Mouse (Mus musculus) embryonic facial prominence, embryonic 12.5 days (tissue): Measurements from ENCODE around the gene Naa60. TPM values are rescaled to one million over a fixed set of nuclear protein-coding genes. Genes with fewer than 3 reads are reported as not detected.
"Not testable (repeated sequence)": the region's sequence is repeated elsewhere in the genome, so short reads cannot be mapped to it uniquely, and the experiment has no call there.

Experiments used
- ATAC-seq: fragments of 200-750 bp; cut with Nextera tagmentation; 2 replicates; pipeline ENCODE4 v1.8.0; 2017; ENCODE audit not compliant: insufficient number of reproducible peaks, insufficient read depth, low FRiP score, low TSS enrichment
- H3K27ac ChIP-seq: fragments of 300-500 bp; sonication (generic); 2 replicates; pipeline ENCODE4 v1.5.1; 2016; ENCODE audit warnings: mild to moderate bottlenecking
- H3K27me3 ChIP-seq: fragments of 300-500 bp; sonication (generic); 2 replicates; pipeline ENCODE4 v1.6.1; 2016; ENCODE audit warnings: mild to moderate bottlenecking, moderate library complexity
- H3K36me3 ChIP-seq: fragments of 300-500 bp; sonication (generic); 2 replicates; pipeline ENCODE4 v1.6.1; 2016; ENCODE audit warnings: mild to moderate bottlenecking
- H3K4me1 ChIP-seq: fragments of 300-500 bp; sonication (generic); 2 replicates; pipeline ENCODE4 v1.6.1; 2016
- H3K4me2 ChIP-seq: fragments of 300-500 bp; sonication (generic); replicated peaks from 2 replicates; pipeline ENCODE4 v1.6.1; 2016; ENCODE audit warnings: mild to moderate bottlenecking, moderate library complexity
- H3K4me3 ChIP-seq: fragments of 300-500 bp; sonication (generic); 2 replicates; pipeline ENCODE4 v1.5.1; 2016; ENCODE audit warnings: mild to moderate bottlenecking
- H3K9ac ChIP-seq: fragments of 300-500 bp; sonication (generic); 2 replicates; pipeline ENCODE4 v1.6.1; 2016; ENCODE audit warnings: mild to moderate bottlenecking, moderate library complexity
- H3K9me3 ChIP-seq: fragments of 300-500 bp; sonication (generic); 2 replicates; pipeline ENCODE4 v1.6.1; 2016; ENCODE audit warnings: mild to moderate bottlenecking, moderate library complexity
- WGBS: fragments of 180-500 bp; shearing (Covaris S2); methylation state at CpG from one replicate; pipeline ENCODE4 v1.1.7; 2016; 5-methylcytosine and 5-hydroxymethylcytosine counted together
- polyA plus RNA-seq: library from polyadenylated mRNA; unstranded; fragments of >200 nt; fragmentation: Nextera tagmentation; extraction: Ambion mirVana; gene quantifications from 2 replicates; pipeline ENCODE4 v1.2.1, GENCODE M21; 2016

Naa60 gene
- polyA plus RNA-seq, 1 experiment from 2014 or later = 58.3 TPM

DNA sequence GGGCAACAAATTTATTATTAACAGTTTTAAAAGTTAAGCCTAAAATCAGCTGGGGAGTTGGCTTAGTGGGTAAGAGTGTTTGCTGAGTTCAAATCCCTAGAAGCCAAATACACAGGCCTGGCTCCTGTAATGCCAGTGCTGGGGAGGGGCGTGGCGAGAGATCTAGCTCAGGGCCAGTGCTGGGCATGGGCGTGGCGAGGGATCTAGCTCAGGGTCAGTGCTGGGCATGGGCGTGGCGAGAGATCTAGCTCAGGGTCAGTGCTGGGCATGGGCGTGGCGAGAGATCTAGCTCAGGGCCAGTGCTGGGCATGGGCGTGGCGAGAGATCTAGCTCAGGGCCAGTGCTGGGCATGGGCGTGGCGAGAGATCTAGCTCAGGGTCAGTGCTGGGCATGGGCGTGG lies 20.9 kb upstream of the Naa60 start:
- WGBS = 85% methylated on average over 13 of the region's 13 CpGs
- H3K27ac ChIP-seq = not testable (repeated sequence)

DNA sequence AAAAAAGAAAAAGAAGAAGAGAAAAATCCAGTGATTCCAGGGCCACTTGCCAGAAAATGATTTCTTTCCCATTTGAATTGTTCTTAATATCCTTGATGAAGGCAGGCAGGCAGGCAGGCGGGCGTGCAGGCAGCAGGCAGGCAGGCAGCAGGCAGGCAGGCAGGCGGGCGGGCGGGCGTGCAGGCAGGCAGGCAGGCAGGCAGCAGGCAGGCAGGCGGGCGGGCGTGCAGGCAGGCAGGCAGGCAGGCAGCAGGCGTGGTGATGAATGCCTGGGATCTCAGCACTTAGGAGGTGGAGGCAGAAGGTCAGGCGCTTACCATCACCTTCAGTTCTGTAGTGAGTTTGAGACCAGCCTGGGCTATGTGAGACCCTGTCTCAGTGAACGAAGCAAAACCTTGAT lies 19.6 kb upstream of the Naa60 start:
- WGBS = 19% methylated on average over 12 of the region's 12 CpGs
- Histone ChIP-seq H3K9me3 (no peaks in the 10 kb centered on the region), H3K27me3 (no peaks in the 10 kb centered on the region), H3K9ac (no peak overlapping the region), H3K4me1 (peaks cover 5% of the 10 kb centered on the region), H3K36me3 (no peaks in the 10 kb centered on the region), H3K4me2 (no peak overlapping the region), H3K27ac (no peak overlapping the region), H3K4me3 (no peak overlapping the region)
- no peak for ATAC-seq

More for the DNA sequence above, 20.9 kb upstream of the Naa60 start:
- not testable (repeated sequence) for H3K36me3 ChIP-seq, ATAC-seq, H3K9ac ChIP-seq, H3K4me2 ChIP-seq, H3K27me3 ChIP-seq, H3K4me1 ChIP-seq, H3K4me3 ChIP-seq, H3K9me3 ChIP-seq

DNA sequence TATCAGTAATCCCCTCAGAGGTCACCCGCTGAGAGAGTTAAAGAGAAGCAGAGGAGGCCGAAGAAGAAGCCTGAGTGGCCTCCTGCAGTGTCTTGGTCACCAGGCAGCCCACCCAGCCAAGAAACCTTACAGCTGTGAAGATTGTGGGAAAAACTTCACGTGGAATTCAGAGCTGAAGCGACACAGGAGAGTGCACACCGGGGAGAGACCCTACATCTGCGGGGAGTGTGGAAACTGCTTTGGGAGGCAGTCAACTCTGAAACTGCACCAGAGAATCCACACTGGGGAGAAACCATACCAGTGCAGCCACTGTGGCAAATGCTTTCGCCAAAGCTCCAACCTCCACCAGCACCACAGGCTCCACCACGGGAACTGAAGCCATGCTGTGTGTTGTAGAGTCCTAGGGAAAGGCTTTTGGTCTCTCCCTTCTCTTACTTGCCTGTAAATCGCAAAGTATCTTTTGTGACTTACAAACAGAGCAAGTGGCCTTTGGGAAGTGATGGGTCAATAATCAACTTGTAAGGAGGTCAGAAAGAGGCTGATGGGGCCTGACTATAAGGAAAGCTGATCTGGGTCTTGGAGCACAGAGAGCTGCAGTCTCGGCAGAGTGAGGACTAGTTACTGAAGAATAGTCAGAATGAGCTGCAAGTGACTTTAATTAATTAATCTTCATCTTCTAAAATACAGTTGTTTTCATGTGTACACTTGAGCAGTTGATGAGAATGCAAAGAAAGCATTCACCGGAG lies 17.6 kb upstream of the Naa60 start:
- Histone ChIP-seq H3K36me3 (no peaks in the 10 kb centered on the region), H3K4me2 (no peak overlapping the region), H3K4me3 (no peak overlapping the region), H3K27me3 (no peaks in the 10 kb centered on the region), H3K4me1 (no peaks in the 10 kb centered on the region), H3K9ac (no peak overlapping the region), H3K27ac (no peak overlapping the region), H3K9me3 (no peaks in the 10 kb centered on the region)
- no peak for ATAC-seq
- 63% methylated on average over 11 of the region's 11 CpGs for WGBS

DNA sequence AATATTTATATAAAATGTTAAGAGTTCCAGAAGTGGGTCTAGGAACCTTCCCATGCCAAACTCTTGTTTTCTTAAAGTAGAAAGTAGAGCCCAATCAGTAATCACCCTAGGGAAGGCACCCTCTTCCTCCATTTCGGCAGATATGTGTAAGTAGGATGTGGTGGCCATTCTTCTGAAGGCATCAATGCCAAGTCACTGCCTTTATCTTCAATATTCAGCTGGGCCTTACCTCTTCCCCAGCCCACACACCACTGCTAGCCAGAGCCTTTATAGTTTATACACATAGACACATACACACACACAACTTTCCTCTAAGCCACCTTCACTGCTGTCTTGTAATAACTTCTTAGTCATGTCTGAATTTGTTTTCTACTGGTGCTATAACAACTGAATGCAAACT lies 16.4 kb upstream of the Naa60 start:
- H3K4me2 ChIP-seq = no peak overlapping the region

DNA sequence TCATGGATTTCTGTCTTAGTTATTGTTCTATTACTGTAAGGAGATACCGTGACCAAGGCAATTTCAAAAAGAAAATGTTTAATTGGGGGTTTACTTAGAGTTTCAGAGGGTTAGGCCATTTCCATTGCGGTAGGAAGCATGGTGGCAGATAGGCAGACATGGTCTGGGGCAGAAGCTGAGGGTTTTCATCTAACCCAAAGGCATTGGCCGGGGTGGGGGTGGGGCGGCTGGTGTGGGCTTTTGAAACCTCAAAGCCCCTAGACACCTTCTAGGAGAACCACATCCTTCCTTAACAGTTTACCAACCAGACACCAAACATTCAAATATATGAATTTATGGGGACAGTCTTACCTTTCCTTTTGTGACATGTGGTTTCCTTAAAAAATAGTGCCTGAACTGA lies 12.9 kb upstream of the Naa60 start:
- ATAC-seq = no peak
- Histone ChIP-seq H3K27ac (no peak overlapping the region), H3K27me3 (no peaks in the 10 kb centered on the region), H3K9ac (no peak overlapping the region), H3K4me3 (no peak overlapping the region), H3K4me2 (no peak overlapping the region), H3K9me3 (no peaks in the 10 kb centered on the region), H3K36me3 (peaks cover 16% of the 10 kb centered on the region), H3K4me1 (no peaks in the 10 kb centered on the region)
- WGBS = 90% methylated on average over 4 of the region's 4 CpGs

More for the DNA sequence above, 16.4 kb upstream of the Naa60 start:
- Histone ChIP-seq H3K27ac (no peak overlapping the region), H3K9ac (no peak overlapping the region), H3K4me1 (no peaks in the 10 kb centered on the region), H3K9me3 (no peaks in the 10 kb centered on the region), H3K27me3 (no peaks in the 10 kb centered on the region), H3K4me3 (no peak overlapping the region), H3K36me3 (0 out of 2 replicates have a peak, but pooled peaks cover 4% of the 10 kb centered on the region)
- ATAC-seq = no peak
- WGBS = 79% methylated on average over 1 of the region's 1 CpGs

DNA sequence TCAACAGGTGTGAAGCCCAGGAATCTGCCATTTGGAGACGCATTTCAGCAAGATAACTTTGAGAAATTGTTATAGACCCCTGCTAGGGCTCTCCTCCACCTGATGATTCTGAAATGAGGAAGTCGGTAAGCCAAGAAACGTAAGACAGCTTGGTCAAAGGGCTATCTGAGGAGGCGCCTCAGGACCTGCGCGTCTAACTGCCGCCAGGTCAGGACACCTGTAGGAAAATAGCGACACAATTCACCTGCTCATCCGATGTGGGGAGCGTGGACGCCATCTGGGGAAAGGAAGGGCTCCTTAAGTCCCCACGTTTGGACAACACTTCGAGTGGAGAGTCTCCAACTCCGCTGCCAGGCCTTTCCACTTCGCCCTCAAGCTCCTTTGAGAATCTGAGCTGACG lies 360 bp upstream of the Naa60 start:
- peaks cover 13% of the 10 kb centered on the region; the same call in 1 of the 2 replicates for H3K36me3 ChIP-seq
- WGBS = 2% methylated on average over 16 of the region's 16 CpGs
- H3K4me3 ChIP-seq = peak overlapping the region; percentile 53
- H3K27me3 ChIP-seq = no peaks in the 10 kb centered on the region
- H3K27ac ChIP-seq = no peak overlapping the region
- H3K4me1 ChIP-seq = 0 out of 2 replicates have a peak, but pooled peaks cover 6% of the 10 kb centered on the region
- peak overlapping the region; percentile 53 for H3K9ac ChIP-seq
- H3K4me2 ChIP-seq = peak overlapping the region; percentile 78
- peak; percentile 8; the same call in 1 of the 2 replicates for ATAC-seq
- H3K9me3 ChIP-seq = no peaks in the 10 kb centered on the region

DNA sequence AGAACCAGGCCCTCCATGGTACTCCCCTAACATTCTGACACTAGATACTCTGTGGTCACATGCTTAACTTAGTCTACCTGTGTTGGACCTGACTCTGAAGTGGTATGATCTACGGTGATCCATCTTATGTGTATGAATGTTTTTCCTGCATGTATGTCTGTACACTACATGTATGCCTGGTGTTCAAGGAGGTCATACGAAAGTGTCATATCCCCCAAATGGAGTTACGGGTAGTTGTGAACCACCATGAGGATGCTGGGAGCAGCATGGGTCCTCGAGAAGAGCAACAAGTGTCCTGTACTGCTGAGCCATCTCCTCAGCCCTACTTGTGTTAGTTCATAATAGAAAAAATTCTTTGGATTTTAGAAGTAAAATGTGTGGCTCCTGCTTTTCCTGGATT lies 4.2 kb downstream of the Naa60 start:
- 0 out of 2 replicates have a peak, but pooled peaks cover 6% of the 10 kb centered on the region for H3K4me1 ChIP-seq
- no peak overlapping the region for H3K4me2 ChIP-seq
- H3K9me3 ChIP-seq = no peaks in the 10 kb centered on the region
- ATAC-seq = no peak
- H3K4me3 ChIP-seq = no peak overlapping the region
- H3K27me3 ChIP-seq = no peaks in the 10 kb centered on the region
- no peak overlapping the region for H3K27ac ChIP-seq
- no peak overlapping the region for H3K9ac ChIP-seq
- H3K36me3 ChIP-seq = peaks cover 6% of the 10 kb centered on the region; the same call in 1 of the 2 replicates
- WGBS = 94% methylated on average over 4 of the region's 4 CpGs

DNA sequence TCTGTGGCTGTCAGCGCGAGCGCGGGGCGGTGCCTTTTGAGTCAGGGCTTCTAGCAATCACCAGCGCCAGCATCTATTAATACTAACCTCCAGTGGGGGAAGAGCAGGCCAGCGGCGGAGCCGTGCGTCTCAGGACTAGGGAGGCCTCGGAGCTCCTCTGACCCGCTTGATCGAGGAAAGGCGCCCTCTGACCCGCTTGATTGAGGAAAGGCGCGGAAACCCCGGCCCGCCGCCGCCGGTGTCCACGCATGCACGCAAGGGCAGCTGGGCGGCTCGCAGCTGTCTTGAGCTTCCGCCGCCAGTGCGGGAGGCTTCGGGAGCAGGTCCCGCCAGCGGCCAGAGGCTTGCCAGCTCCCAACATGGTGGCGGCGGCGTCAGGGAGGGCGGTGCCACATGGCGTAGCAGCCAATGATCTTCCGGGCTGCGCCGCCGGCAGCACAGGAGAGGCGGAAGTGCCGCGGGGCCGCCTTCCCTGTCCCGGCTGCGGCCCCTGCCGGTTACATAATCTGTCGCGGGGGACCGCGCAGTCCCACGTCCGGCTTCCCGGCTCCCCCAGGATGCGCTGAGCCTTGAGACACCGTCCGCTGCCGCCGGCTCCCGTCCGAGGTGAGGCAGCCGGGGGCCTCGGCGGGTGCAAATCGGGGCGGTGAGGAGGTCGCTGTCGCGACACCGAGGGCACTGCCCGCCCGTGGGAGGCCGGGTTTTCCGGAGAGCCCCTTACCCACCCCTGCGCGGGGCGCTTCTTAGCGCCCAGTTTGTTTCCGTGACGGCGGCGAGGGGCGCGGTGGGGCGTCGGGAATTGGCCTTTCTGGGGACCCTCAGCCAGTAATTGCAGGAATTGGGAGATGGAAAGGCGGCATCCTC lies 12.3 kb downstream of the Naa60 start, which contains the start of the genes Zfp597 and Gm20695:
Gene Zfp597, minus strand, starts transcription at position 361 of the 864 bp plus-strand sequence.
Gene Gm20695, plus strand, starts transcription at position 448 of the 864 bp plus-strand sequence.
- Histone ChIP-seq H3K4me1 (peaks cover 12% of the 10 kb centered on the region), H3K4me3 (peak within 1 kb of the TSS; percentile 87), H3K27me3 (no peaks in the 10 kb centered on the region), H3K27ac (peak within 1 kb of the TSS; percentile 90), H3K9me3 (no peaks in the 10 kb centered on the region), H3K9ac (peak within 1 kb of the TSS; percentile 82), H3K36me3 (peaks cover 4% of the 10 kb centered on the region; the same call in 1 of the 2 replicates), H3K4me2 (peak within 1 kb of the TSS; percentile 62)
- peak; percentile 97 for ATAC-seq
- WGBS = 1% methylated on average over 87 of the region's 88 CpGs

DNA sequence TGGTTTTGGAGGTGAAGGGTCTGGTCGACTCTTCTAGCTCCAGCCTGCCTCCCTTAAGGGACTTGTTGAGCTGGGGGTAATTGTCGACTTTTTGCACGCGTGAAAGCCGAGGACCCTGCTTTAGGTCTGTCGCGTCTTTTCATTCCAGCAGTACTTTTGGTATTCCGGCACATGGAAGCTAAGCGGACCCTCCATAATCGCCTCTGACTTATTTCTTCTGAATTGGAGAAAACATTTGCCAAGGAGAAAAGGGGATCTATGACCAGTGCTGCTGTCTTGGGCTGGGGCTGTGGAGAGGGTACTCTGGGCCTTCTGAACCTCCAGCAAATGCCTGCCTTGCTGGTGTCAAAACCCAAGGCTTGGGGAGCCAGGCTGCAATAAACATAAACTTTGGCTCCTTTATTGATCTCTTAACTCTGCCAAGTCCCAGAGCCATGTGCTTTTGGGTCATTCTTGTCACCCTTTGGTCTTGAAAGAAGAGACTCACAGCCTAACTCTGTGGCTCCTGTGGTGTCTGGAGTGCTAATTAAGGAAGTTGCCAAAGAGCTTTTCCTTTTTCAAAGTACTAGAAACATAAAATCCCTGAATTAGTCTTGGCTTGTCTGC lies 13.0 kb downstream of the Naa60 start:
- H3K36me3 ChIP-seq = peaks cover 2% of the 10 kb centered on the region; the same call in 1 of the 2 replicates
- H3K4me1 ChIP-seq = peaks cover 12% of the 10 kb centered on the region
- H3K9ac ChIP-seq = peak overlapping the region; percentile 82
- no peaks in the 10 kb centered on the region for H3K27me3 ChIP-seq
- H3K27ac ChIP-seq = peak overlapping the region; percentile 90; the same call in 1 of the 2 replicates
- WGBS = 7% methylated on average over 10 of the region's 10 CpGs
- H3K4me2 ChIP-seq = peak overlapping the region; percentile 62
- 0 out of 2 replicates have a peak, but pooled peaks have one; percentile 12 for ATAC-seq
- peak overlapping the region; percentile 87 for H3K4me3 ChIP-seq
- H3K9me3 ChIP-seq = no peaks in the 10 kb centered on the region

DNA sequence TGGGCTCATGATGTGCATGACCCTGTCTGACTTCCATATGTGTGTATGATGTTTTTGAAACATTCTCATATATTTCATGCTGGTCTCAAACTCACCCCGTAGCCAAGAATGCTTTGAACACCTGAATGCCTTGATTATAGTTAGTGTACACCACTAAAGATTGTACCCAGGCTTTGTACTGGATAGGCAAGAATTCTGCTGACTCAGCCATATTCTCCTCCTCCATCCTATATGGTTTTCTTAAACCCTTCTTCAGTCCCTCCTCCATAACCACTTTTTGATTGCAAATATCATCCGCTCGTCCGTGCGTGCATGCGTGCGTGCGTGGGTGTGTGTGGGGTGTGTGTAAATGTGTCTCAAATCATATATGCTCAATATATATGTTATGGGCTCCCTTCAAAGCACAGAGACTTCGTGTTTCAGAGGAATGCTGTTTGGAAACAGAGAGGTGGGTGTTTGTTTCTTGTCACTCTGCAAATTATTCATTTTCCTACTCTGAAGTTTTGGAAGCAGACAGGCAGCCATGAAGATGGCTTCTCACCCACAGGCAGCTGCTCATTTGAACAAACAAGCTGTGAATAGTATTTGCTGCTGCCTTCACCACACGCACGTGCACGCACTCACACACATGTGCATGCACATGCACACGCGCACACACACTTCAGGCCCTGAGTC lies 19.6 kb downstream of the Naa60 start:
- H3K27me3 ChIP-seq = no peaks in the 10 kb centered on the region
- H3K9ac ChIP-seq = no peak overlapping the region
- WGBS = 92% methylated on average over 14 of the region's 14 CpGs
- ATAC-seq = no peak
- H3K4me3 ChIP-seq = no peak overlapping the region
- peaks cover 8% of the 10 kb centered on the region for H3K36me3 ChIP-seq
- no peak overlapping the region for H3K27ac ChIP-seq
- H3K9me3 ChIP-seq = no peaks in the 10 kb centered on the region
- H3K4me1 ChIP-seq = no peaks in the 10 kb centered on the region
- no peak overlapping the region for H3K4me2 ChIP-seq

DNA sequence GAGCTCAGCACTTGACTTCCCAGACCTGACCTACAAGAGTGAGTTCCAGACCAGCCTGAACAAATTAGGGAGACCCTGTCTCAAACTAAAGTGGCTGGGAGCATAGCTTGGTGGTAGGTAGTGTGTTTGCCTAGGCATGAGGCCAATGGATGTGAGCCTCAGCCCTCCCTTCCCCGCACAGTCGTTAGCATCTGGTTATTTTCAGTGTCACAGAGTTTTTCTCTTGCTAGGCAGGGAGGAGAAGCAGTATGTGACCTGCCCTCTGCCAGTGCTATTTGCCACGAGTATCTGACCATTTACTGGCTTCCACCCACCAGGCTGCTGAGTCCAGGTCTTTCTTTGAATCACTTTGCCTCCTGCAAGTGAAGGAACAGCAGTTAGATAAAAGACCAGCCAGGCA lies 21.6 kb downstream of the Naa60 start:
- peaks cover 25% of the 10 kb centered on the region for H3K36me3 ChIP-seq
- no peaks in the 10 kb centered on the region for H3K4me1 ChIP-seq

More for the DNA sequence above, 21.6 kb downstream of the Naa60 start:
- ATAC-seq = no peak
- Histone ChIP-seq H3K9me3 (no peaks in the 10 kb centered on the region), H3K27ac (no peak overlapping the region), H3K9ac (no peak overlapping the region), H3K4me3 (no peak overlapping the region), H3K27me3 (no peaks in the 10 kb centered on the region), H3K4me2 (no peak overlapping the region)
- WGBS = 67% methylated on average over 3 of the region's 3 CpGs
